Mouse (Mus musculus): Measurements from ENCODE around the gene Hhatl. TPM values are rescaled to one million over a fixed set of nuclear protein-coding genes. Genes with fewer than 3 reads are reported as not detected.

Gene Hhatl
- total RNA-seq (2012; rRNA removed) (not detected in 2 replicates), total RNA-seq (2014; rRNA removed) (not detected in 2 replicates), polyA plus RNA-seq (2012; ENCODE audit: insufficient read length, low read depth) (not detected in 2 replicates)

- Histone ChIP-seq H3K4me2 (ENCODE audit: insufficient read depth, low read depth, poor library complexity, severe bottlenecking) (no peak within 1 kb of the TSS), H3K27me3 (replicated peaks) (peaks cover 86% of the 10 kb centered on the region), H3K27ac (ENCODE audit: insufficient read depth, low read depth) (no peak within 1 kb of the TSS), H3K4me3 (replicated peaks in 1 of 3; ENCODE audit: low read depth in 2 of 3, low read length in 2 of 3, poor library complexity in 1 of 3) (no peak within 1 kb of the TSS), H3K79me2 (replicated peaks; ENCODE audit: control insufficient read depth, extremely low read depth, insufficient read depth, poor library complexity, severe bottlenecking) (no peaks in the 10 kb centered on the region), H3K36me3 (replicated peaks in 1 of 2; ENCODE audit: control insufficient read depth in 1 of 2, insufficient read depth in 1 of 2, low read length in 1 of 2) (no peaks in the 10 kb centered on the region), H3K4me1 (ENCODE audit: control insufficient read depth in 1 of 2, insufficient read depth in 2 of 2) (peaks cover 0 to 4% of the 10 kb centered on the region in 2 experiments; a peak in 1 of 4 replicates), H3K9me3 (replicated peaks; ENCODE audit: low read length) (no peaks in the 10 kb centered on the region), H3K9ac (ENCODE audit: insufficient read depth, low read depth) (no peak within 1 kb of the TSS)
- dilution Hi-C loops (cut with MboI; ENCODE audit: extremely low pct_ligation_motif_present, extremely low pct_unique_long_range_greater_than_20kb, low sequenced_read_pairs) (no loop called here), in situ Hi-C loops (cut with MboI; ENCODE audit: low pct_ligation_motif_present, low pct_unique_long_range_greater_than_20kb, low sequenced_read_pairs) (no loop called here)
- DNase-seq (ENCODE audit: extremely low read depth), result no peak
- TF ChIP-seq ZC3H11A (IDR thresholded peaks at IDR 0.05; ENCODE audit: low read depth, low read length), result no peak
- no peak for TF ChIP-seq ZKSCAN1 (IDR thresholded peaks at IDR 0.05; ENCODE audit: borderline replicate concordance, low read depth, low read length)
- no peak for TF ChIP-seq ZMIZ1 (IDR thresholded peaks at IDR 0.05; ENCODE audit: low read depth, low read length)
- no peak for TF ChIP-seq MXI1 (IDR thresholded peaks at IDR 0.05; ENCODE audit: low read depth, low read length)
- TF ChIP-seq PAX5 (IDR thresholded peaks at IDR 0.05; ENCODE audit: low read length), result no peak
- no peak for TF ChIP-seq POLR2A (IDR thresholded peaks at IDR 0.05; ENCODE audit: low read depth, low read length)
- TF ChIP-seq MYC (IDR thresholded peaks at IDR 0.05; ENCODE audit: low read depth, low read length), result no peak
- no peak for TF ChIP-seq POLR2AphosphoS2 (IDR thresholded peaks at IDR 0.05; ENCODE audit: low read depth, low read length)
- no peak for TF ChIP-seq BHLHE40 (IDR thresholded peaks at IDR 0.05; ENCODE audit: low read depth, low read length)
- no peak for TF ChIP-seq HCFC1 (IDR thresholded peaks at IDR 0.05; ENCODE audit: low read depth, low read length)
- TF ChIP-seq MAFK (IDR thresholded peaks at IDR 0.05; ENCODE audit: insufficient replicate concordance, low read length), result no peak
Observed at GRCm38 (mm10) chr9:121791757-121792521, at the start of gene Hhatl. Hhatl (minus strand) TSS chr9:121792507.

- Histone ChIP-seq H3K79me2 (replicated peaks; ENCODE audit: control insufficient read depth, extremely low read depth, insufficient read depth, poor library complexity, severe bottlenecking) (no peaks in the 10 kb centered on the region), H3K4me2 (ENCODE audit: insufficient read depth, low read depth, poor library complexity, severe bottlenecking) (no peak overlapping the region), H3K4me3 (replicated peaks in 1 of 3; ENCODE audit: low read depth in 2 of 3, low read length in 2 of 3, poor library complexity in 1 of 3) (no peak overlapping the region), H3K9me3 (replicated peaks; ENCODE audit: low read length) (peaks cover 10% of the 10 kb centered on the region), H3K27ac (ENCODE audit: insufficient read depth, low read depth) (no peak overlapping the region), H3K27me3 (replicated peaks) (no peaks in the 10 kb centered on the region), H3K36me3 (replicated peaks in 1 of 2; ENCODE audit: control insufficient read depth in 1 of 2, insufficient read depth in 1 of 2, low read length in 1 of 2) (peaks cover 0 to 2% of the 10 kb centered on the region in 2 experiments), H3K9ac (ENCODE audit: insufficient read depth, low read depth) (no peak overlapping the region), H3K4me1 (ENCODE audit: control insufficient read depth in 1 of 2, insufficient read depth in 2 of 2) (no peaks in the 10 kb centered on the region; a peak in 1 of 4 replicates)
- no peak for DNase-seq (ENCODE audit: extremely low read depth)
- in situ Hi-C loops (cut with MboI; ENCODE audit: low pct_ligation_motif_present, low pct_unique_long_range_greater_than_20kb, low sequenced_read_pairs) (loop anchor here (25.0 kb wide), 1 partner anchor 352 kb away; the partner anchor contains the start of gene Cck), dilution Hi-C loops (cut with MboI; ENCODE audit: extremely low pct_ligation_motif_present, extremely low pct_unique_long_range_greater_than_20kb, low sequenced_read_pairs) (no loop called here)
- TF ChIP-seq E2F4 (IDR thresholded peaks at IDR 0.05; ENCODE audit: insufficient replicate concordance, low read depth, low read length), result no peak
- no peak for TF ChIP-seq UBTF (IDR thresholded peaks at IDR 0.05; ENCODE audit: low read depth, low read length)
- TF ChIP-seq CTCF (conservative IDR thresholded peaks at IDR 0.05 in 1 of 2, IDR thresholded peaks at IDR 0.05 in 1 of 2; ENCODE audit: low read depth in 2 of 2, low read length in 2 of 2), result no peak
- no peak for TF ChIP-seq CHD1 (IDR thresholded peaks at IDR 0.05; ENCODE audit: low read depth, low read length)
- TF ChIP-seq ZKSCAN1 (IDR thresholded peaks at IDR 0.05; ENCODE audit: borderline replicate concordance, low read depth, low read length), result no peak
- no peak for TF ChIP-seq JUND (conservative IDR thresholded peaks at IDR 0.05; ENCODE audit: low read depth, low read length)
- TF ChIP-seq ETS1 (conservative IDR thresholded peaks at IDR 0.05; ENCODE audit: low read depth, low read length), result no peak
- TF ChIP-seq ELF1 (IDR thresholded peaks at IDR 0.05; ENCODE audit: low read depth, low read length), result no peak
- no peak for TF ChIP-seq KAT2A (IDR thresholded peaks at IDR 0.05; ENCODE audit: insufficient replicate concordance, low read length)
- TF ChIP-seq MXI1 (IDR thresholded peaks at IDR 0.05; ENCODE audit: low read depth, low read length), result no peak
- TF ChIP-seq RAD21 (IDR thresholded peaks at IDR 0.05; ENCODE audit: low read depth, low read length), result no peak
Observed at GRCm38 (mm10) chr9:121839622-121839965, 47.3 kb upstream of the Hhatl start.
